Mouse (Mus musculus) mouse embryonic stem cell (cell line): Measurements from ENCODE around the gene Selenot.

Experiments
- in situ Hi-C, 2 experiments: fragments of 300-500 bp; cut with MboI; formaldehyde crosslinking; loops; 1 replicate in 1 of 2; 3 replicates in 1 of 2; pipeline ENCODE4 v1.14.3; 2019 to 2020; ENCODE audit warnings: low sequenced_read_pairs in 2 of 2, low pct_unique_long_range_greater_than_20kb in 1 of 2, mixed read lengths in 1 of 2; ENCODE audit not compliant: unreplicated experiment in 1 of 2

The Selenot gene

GRCm38 (mm10) chr3:58622665-58623394 lies 46.4 kb downstream of the Selenot start:
- in situ Hi-C loops = no loop called here

GRCm38 (mm10) chr3:58624981-58625380 lies 48.5 kb downstream of the Selenot start:
- in situ Hi-C loops = no loop called here

- in situ Hi-C loops = no loop called here
These were observed 55.3 kb downstream of the Selenot start for GRCm38 (mm10) chr3:58631693-58632092.

GRCm38 (mm10) chr3:58636406-58637295 lies 60.2 kb downstream of the Selenot start, which contains the start of gene Erich6:
Erich6 (minus strand) TSS chr3:58637207.
- in situ Hi-C loops = no loop called here
